Mouse (Mus musculus) urinary bladder, postnatal 25 days (tissue): ENCODE measurements around the gene Teddm2.
A peak's percentile ranks its signal among the peaks of the same experiment; 100 is the strongest.

Experiments
- DNase-seq: peaks from one replicate; pipeline ENCODE4 v3.0.0; 2022; ENCODE audit warnings: low spot score

The Teddm2 gene

DNA sequence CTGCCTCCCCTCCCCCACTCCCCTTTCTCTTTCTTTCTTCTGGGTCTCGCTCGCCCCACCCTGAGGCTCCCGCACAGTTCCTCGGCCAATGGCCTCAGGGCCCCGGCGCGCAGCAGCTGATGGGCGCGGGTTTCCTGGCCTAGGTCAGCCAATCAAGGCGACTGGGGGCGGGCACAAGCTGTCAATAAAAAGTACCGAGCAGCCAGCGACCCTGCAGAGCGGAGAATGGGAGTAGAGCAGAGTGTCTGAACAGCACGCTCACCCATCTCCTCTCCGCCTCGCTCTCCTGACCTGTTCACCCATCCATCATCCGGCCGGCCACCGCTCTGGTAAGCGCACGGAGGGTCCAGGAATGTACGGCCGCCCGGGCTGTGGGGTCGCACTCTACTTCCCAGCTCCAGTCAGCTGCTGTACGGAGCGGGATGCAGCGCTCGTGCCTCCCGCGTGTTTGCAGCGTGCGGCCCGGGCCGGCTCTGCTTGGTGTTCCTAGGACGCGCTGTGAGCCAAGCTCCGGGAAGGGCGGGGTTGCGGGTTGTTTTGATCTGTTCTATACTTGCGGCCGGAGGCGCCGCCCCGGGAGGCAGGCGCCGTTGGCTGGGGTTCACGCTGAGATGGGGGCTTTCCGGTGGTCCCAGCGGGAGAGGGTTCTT is at the start of gene Teddm2, which contains the start of gene Glul:
Gene Teddm2, minus strand, starts transcription at position 498 of the 650 bp plus-strand sequence.
Gene Glul, plus strand, starts transcription at position 214 of the 650 bp plus-strand sequence.
- peak; percentile 88 for DNase-seq

DNA sequence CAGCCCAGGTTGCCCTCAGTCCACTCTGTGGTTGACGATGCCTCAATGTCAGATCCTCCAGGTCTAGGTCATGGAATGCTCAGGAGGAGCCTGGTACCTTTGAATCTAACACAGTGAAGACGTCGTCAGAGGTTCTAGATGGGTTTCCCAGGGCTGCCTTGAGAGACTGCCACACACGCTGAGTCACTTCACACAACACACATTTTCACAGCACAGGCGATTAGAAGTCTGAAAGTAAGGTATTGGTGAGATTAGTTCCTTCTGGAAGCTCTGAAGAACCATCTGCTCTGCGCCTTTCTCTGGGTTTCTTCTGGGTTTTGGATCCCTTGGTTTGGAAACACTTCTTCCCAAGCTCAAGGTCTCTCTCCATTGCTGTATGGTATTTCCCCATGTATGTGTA is 47.8 kb upstream of the Teddm2 start:
- DNase-seq, result no peak

DNA sequence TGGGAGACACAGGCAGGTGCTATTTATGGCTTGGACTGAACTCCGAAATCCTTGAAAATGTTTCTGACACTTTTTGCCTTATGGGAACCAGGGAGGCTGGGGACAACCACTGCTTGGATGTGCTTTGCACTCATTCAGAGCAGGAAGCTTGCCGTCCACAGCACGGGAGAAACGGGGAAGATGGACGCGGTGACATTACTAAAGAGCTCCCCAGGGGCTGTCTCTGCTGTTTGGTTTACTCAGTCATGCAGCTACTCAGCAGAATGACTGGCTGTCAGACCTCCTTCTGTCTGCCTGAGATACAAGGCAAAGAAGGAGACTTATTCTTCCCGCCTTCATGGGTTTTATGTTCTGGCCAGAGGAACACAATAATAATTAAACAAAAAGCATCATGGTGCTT is 46.9 kb upstream of the Teddm2 start:
- DNase-seq, result no peak

DNA sequence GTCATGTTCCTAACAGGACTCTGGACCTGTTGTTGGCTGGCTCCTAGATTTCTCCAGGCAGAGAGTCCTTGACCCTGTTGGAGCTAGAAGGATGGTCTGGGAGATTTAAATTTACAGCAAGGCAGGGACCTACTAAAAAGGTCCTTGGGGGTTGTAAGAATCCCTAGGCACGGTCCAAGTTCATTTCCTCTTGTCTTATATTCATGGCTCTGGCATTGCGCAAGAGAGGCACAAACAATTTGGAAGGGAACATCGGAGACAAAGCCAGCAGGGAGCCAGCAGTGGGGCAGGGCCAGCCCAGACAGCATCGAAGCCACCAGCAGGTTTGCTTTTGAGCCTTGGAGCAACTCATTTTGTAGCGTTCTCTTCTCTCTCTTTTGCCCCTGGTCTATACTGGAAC is 45.2 kb upstream of the Teddm2 start:
- DNase-seq, result no peak

DNA sequence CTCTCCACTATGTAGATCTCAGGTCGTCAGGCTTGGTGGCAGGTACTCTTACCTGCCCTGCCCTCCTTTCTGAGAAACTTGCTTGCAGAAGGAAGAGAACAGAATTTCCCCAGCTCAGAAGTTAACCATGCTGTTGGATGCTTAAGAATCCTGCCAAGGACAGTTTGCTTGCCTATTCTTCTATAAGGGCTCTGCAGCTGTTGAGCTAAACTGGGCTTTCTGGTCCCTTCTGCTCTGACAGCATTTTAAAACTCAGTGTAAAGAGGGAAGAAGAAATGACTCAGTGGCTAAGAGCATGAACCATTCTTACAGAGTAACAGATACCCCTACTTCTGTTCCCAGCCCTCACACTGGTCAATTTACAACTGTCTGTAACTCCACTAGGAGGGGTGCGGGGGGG is 41.0 kb upstream of the Teddm2 start:
- DNase-seq, result no peak

DNA sequence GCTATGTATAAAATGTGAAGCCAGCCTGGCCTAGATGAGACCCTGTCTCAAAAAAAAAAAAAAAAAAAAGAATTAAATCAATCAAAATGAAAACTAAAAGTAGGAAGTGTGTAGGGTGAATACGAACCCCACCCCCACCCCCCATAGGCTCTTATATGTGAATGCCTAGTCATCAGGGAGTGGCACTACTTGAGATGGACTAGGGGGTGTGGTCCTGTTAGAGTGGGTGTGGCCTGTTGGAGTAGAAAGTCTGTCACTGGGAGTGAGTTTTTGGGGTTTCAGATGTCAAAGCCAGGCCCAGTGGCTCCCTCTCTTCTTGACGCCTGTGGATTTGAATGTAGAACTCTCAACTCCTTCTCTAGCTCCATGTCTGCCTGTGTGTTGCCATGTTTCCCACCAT is 37.0 kb upstream of the Teddm2 start:
- DNase-seq, result no peak

DNA sequence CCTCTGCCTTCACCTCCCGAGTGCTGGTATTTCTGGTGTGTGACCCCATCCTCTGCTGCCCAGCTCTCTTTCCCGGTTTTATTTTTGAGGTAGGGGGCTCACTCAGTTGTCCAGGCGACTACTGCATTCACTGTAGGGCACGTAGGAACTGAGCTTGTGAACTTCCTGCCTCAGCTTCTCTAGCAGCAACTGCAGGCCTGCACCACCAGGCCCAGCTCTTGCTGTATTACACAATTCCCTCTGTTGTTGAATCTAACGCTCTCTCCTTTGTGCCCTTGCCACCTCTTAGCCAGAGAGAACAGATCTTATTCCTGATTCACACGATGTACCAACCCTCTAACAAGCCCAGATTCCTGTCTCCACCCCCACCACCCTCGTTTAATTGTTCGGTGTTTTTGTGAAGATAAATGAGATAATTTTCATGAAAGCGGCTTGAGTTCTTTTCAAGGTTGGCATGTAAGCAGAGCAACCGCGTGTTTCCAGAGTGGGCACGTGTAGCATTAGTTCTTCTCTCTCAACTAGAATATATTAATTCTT is 35.9 kb upstream of the Teddm2 start:
- no peak for DNase-seq

DNA sequence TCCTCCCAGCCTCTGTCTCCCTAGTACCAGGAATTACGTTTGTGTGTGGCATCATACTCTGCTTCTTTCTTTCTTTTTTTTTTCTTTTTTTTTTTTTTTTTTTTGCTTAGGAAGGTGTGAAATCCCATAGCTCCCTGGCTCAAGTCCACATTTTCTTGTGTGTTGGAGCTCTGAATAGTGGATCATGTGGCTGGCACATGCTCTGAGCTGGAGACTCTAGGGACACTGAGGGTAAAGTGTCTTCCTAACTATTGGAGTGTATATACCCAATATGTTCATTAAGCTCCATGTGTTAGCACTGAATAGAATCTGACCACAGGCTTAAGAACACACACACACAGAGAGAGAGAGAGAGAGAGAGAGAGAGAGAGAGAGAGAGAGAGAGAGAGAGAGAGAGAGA is 33.7 kb upstream of the Teddm2 start:
- DNase-seq, result no peak

DNA sequence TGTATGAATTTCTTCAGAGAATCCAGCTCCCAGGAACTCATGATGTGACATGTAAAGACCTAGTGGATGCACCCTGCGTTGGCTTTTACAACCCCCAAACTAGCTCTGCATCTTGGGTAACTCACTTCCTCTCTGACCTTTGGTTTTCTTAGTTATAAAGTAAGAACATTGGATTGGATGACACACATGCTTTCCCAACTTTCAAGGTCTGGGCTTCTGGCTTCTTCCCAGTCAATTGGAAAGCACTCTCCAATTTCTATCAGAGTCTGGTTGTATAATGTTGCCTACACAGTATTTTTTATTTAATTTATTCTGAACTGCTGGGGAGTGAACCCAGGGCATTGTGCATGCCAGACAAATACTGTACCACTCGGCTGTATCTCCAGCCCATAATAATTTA is 30.4 kb upstream of the Teddm2 start:
- no peak for DNase-seq

DNA sequence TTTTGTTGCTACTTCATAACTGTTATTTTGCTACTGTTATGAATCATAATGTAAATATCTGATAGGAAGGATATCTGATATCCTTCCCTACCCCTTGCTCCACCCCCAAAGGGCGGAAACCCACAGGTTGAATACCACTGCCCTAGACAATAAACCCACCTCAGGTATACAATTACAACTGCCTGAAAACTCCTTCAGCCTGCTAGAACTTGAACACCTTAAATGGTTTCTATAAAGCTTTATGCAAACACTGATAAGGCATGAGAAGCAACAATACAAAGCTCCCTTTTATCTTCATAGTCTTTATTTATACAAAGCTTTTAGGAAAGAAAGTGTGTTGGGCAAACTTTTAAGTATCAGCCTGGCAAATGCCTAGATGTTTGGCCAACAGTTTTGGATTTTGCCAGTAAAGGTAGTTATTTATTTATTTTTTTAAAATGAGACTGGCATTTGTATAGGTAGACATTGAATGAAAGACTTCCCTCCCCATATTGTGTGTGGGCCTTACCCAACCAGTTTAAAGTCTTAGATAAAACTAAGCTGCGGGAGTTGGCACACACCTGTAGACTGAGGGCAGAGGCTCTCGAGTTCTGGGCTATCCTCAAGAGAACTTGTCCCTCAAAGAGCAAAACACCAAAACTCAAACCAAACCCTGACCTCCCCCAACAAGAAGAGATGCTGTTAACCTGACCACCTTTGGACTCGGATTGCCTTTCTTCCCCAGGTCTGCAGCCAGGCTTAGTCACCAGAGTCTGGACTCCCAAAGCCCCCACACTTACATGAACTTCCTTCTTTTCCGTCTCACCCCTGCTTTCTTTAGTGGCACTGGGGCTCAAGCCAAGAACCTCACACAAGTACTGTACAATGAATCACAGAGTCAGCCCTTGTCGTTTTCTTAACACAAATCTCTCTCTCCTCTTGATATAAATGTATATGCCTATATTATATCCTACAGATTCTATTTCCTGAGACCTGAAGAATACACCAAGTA is 24.7 kb upstream of the Teddm2 start:
- DNase-seq, result no peak

DNA sequence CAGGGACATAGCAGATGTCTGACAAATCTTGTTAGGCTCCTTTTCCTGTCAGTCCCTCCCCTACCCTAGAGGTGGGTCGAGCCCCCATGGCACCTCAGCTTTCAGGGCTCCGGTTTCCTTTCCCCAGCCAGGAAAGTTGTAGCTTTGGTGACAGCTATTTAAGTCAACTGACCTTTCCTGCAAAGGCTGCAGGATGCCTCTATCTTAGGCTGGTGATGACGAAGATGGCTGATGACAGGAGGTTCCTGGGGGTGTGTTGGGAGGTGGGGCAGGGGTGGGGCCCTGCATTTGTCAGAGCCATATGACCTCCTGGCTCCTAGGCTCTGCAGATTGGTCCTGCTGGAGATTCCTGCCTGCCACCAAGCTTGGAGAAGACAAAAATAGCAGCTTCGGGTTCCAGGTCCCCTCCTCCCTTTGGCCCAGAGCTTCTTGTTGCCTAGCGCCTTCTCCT is 22.6 kb upstream of the Teddm2 start:
- no peak for DNase-seq

DNA sequence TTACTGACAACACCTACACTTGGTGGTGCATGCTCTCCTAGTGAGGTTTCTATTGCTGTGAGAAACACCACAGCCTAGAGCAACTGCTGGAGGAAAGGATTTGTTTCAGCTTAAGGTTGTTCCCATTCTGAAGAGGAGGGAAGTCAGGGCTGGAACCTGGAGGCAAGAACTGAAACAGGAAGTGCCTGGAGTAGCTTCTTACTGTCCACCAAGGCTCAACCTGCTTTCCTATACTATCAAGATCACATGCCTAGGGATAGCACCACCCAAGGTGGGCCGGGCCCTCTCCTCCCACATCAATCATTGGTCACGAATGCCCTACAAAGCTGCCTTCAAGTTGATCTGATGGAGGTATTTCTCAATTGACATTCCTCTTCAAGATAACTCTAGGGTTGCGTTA is 21.6 kb upstream of the Teddm2 start:
- no peak for DNase-seq

DNA sequence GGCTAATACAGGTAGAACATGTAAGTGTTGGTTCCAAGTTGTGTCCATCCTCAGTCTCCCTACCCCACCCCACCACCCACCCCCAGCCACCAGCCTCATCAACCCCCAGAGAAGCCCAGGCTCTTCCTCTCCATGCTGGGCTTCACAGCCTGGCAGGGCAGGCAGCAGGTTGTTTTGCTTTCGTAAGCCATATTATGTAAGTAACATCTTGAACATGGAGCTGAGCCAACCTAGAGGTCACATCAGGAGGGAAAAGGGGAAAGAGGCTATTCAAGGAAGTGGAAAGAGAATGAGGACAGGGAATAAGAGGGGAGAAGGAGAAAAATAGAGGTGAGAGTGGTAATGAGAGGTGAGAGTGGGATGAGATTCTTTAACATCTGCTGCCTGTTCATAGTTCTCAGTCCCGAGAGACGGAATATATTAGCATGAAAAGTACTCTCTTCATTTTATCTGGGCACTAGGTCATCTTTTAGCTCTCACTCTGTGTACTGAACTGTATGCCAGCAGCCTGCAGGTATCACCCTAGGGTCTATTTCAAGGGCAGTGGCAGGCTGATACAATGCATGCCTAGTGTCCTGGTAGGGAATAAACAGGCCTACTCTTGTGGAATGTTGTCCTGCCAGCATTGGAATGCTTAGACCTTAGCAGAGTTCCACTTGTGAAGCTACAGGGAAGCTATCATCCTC is 18.6 kb upstream of the Teddm2 start:
- no peak for DNase-seq

DNA sequence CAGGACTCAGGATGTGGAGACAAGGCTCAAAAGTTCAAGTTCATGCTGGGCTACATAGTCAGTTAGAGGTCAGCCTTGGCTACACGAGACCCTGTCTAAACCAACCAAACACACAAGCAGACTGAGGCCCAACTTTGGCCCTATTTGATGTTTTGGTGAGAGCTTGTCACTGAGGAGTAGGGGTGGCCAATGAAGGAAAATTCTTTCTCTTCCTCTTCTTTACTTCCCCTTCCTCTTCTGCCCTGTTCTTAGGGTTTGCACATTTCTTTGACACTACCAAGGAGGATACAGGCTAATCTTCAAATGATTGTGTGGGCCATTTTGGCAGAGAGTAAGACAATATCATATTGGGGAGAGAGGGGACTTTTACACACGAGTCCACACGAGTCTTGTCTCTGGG is 13.8 kb upstream of the Teddm2 start:
- DNase-seq, result no peak

DNA sequence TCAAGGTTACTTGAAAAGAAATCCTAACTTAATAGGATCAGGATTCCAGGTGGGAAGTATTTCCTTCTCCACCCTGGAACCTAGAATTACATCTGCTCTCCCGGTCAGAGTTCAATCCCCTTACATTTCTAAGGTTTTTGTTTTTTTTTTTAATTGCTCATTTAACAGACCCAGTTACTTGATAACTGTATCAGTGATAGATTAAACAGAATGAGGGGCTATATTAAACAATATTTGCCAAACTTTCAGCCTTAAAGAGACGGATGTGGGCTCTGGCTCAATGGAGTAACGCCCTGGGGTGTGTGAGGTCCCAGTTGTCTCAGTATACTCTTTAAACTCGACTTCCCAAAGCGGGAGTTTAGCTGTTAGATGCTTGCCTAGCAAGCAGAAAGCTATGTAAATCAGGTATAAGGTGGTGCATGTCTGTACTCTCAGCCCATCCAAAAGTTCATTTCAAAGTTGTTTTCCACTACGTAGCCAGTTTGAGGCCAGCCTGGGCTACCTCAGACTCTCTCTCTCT is 11.3 kb upstream of the Teddm2 start:
- no peak for DNase-seq

DNA sequence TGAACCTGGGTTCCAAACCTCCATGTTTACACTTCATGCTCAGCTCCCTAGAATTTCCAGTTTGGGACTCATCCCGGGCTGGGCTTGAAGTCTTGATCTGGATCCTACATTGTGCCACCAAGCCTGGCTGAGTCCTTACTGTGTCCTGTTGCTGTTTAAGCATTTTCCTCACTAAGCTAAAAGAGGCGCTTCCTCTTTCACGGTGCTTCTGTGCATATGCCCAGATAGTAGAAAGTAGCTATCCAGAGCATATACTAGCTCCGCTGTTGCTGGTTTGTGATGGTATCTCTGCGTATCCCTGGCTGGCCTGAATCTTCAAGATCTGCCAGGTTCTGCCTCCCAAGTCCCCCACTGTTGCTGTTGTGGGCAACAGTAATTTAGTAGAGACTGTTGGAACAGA is 10.4 kb upstream of the Teddm2 start:
- DNase-seq, result no peak

DNA sequence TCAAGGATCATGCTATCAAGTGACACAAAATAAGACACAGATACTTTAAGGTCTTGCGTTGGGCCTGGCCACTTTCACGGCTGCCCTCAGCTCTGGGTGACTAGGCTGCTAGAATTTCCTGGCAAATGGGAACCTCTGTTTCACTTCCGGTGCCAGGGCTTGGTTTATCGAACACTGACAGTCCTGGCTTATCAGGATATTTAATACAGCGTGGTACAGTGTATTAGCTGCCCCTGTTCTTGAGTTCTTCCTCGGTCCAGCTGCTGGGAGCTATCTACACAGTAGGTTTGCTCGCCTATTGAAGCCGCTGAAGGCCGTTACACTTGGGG is 9.9 kb upstream of the Teddm2 start:
- DNase-seq, result no peak

DNA sequence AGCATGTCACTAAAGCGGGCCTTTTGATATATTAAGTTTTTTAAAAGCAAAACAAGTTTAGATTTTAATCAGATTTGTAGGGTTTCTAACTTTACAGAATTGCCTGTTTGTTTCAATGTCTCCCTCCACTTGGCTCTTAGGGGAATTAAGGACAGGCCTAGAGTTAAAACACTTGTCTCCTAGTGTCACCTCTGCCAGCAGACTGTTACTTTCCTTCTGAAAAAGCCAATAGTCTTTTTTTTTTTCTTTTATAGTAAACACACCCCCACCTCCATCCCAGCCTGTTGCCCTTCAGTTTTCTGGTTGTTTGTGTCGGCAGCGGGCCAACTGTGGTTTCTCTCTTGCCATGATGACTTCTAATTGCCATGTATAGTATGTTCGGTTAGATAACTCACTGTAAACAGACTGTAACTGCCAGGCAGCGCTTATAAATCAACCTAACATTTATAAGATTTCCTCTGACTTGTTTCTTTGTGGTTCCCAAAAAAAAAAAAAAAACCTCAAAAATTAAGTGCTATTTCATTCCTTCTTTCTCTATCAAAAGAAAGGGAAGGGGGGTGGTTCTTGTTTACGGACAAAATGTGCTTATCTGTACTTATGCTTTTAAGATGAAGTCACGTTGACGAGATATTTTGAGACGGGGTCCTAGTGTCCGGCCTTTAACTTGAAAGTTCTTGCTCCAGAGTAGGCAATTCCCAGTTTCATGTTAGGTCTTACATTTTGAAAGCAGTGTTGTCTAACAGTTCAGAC is 9.4 kb upstream of the Teddm2 start:
- no peak for DNase-seq

DNA sequence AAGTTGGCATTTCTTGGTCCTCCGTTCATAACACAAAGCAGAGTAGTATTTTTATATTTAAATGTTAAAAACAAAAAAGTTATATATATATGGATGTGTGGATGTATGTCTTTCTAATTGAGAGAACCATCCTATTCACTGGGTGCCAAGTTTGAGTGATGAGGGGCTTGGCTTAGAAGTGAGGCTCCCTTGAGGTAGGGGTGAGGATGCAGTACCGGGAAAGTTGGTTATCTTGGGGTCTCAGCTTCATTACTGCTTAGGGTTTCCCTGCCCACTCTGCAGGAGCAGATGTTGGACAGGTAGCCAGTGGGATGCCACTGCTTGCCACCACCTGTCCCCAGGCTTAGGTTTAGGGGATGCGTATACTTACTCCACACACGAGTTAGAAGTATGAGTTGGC is 8.7 kb upstream of the Teddm2 start:
- DNase-seq, result no peak

DNA sequence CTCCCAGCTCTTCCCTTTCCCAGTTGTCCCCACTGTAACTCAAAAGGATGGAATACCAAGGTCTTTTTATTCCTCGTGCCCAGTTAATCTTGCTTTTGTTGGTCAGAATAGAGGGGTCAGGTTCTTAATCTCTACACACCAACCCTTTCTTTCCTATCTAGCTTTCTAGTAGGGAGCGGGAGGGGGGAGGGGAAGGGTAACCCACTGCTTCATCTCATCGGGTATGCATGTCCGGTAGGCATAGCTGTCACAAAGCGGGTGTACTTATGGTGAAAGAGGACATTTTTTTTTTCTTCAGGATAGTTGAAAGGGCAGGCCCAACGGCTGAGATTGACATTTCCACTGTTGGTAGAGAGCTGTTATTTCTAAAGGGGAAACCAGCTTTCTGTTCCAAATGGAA is 8.2 kb upstream of the Teddm2 start:
- DNase-seq, result no peak

DNA sequence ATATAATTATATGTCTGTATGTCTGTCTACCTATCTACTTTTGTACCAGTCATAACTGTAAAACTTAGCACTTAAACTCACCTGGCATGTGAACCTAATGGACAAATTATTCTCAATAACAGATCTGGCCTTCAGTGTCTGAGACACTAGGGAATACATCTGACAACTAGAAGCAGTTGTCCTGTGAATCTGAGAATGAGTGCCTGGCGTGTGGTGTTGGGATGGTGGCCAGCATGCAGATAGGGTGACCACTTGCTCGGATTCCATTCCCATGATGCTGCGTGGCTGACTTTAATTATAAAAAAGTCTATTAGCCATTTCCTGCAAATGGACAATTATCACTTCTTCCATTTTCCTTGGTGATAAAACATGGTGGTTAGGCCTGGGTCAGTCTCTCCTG is 5.9 kb upstream of the Teddm2 start:
- no peak for DNase-seq

DNA sequence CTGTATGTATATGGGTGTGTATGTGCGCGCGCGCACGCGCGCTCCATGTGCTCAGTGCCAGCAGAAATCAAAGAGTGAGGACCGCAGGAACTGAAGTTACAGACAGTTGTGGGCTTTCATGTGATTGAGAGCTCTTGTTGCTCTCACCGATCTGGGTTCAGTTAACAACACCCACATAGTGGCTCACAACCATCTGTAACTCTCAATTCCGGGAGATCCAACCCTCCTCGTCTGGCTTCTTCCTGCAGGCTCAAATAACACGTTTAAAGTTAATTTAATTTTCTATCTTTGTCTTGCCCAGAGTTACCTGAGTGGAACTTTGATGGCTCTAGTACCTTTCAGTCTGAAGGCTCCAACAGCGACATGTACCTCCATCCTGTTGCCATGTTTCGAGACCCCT is 4.2 kb upstream of the Teddm2 start:
- DNase-seq, result no peak
